Mouse (Mus musculus) neural tube, embryonic 11.5 days (tissue): Measurements from ENCODE around the gene Rps3a1. TPM values are rescaled to one million over a fixed set of nuclear protein-coding genes. Genes with fewer than 3 reads are reported as not detected.
A peak's percentile ranks its signal among the peaks of the same experiment; 100 is the strongest.

ENCODE experiments used
- ATAC-seq: fragments of 200-750 bp; cut with Nextera tagmentation; 2 replicates; pipeline ENCODE4 v1.8.0; 2017; ENCODE audit warnings: moderate number of reproducible peaks, mild to moderate bottlenecking, moderate TSS enrichment, moderate library complexity; ENCODE audit not compliant: insufficient read depth, low FRiP score, low TSS enrichment
- DNase-seq: peaks from one replicate; pipeline ENCODE4 v3.0.0-alpha.2; 2015; ENCODE audit warnings: low spot score
- H3K27ac ChIP-seq: fragments of 300-500 bp; sonication (generic); 2 replicates; pipeline ENCODE4 v1.5.1; 2014; ENCODE audit warnings: low read depth, mild to moderate bottlenecking, low read length
- H3K27me3 ChIP-seq: fragments of 300-500 bp; sonication (generic); 2 replicates; pipeline ENCODE4 v1.6.1; 2014; ENCODE audit warnings: mild to moderate bottlenecking, low read length, mixed read lengths; ENCODE audit not compliant: control insufficient read depth, insufficient read depth
- H3K36me3 ChIP-seq: fragments of 300-500 bp; sonication (generic); 2 replicates; pipeline ENCODE4 v1.6.1; 2014; ENCODE audit warnings: mild to moderate bottlenecking, low read length, moderate library complexity, mixed read lengths; ENCODE audit not compliant: control insufficient read depth, insufficient read depth
- H3K4me1 ChIP-seq: fragments of 300-500 bp; sonication (generic); 2 replicates; pipeline ENCODE4 v1.6.1; 2014; ENCODE audit warnings: low read length, mixed read lengths; ENCODE audit not compliant: control insufficient read depth, insufficient read depth
- H3K4me2 ChIP-seq: fragments of 300-500 bp; sonication (generic); 2 replicates; pipeline ENCODE4 v1.6.1; 2014; ENCODE audit warnings: low read depth, mild to moderate bottlenecking, moderate library complexity
- H3K4me3 ChIP-seq: fragments of 300-500 bp; sonication (generic); 2 replicates; pipeline ENCODE4 v1.5.1; 2014; ENCODE audit warnings: low read depth, low read length
- H3K9ac ChIP-seq: fragments of 300-500 bp; sonication (generic); 2 replicates; pipeline ENCODE4 v1.6.1; 2014; ENCODE audit warnings: mild to moderate bottlenecking, low read length
- H3K9me3 ChIP-seq: fragments of 300-500 bp; sonication (generic); 2 replicates; pipeline ENCODE4 v1.6.1; 2016; ENCODE audit warnings: low read length; ENCODE audit not compliant: control insufficient read depth
- WGBS: fragments of 180-500 bp; shearing (Covaris S2); extraction: QIAGEN DNeasy Blood & Tissue Kit; methylation state at CpG from one replicate; pipeline ENCODE4 v1.1.7; 2014; 5-methylcytosine and 5-hydroxymethylcytosine counted together
- polyA plus RNA-seq: library from polyadenylated mRNA; unstranded; fragments of >200 nt; fragmentation: Nextera tagmentation; extraction: Ambion mirVana; gene quantifications from 2 replicates; pipeline ENCODE4 v1.2.1, GENCODE M21; 2014

Gene Rps3a1
- polyA plus RNA-seq, 1 experiment from 2014 or later, result 965 TPM

- Histone ChIP-seq H3K4me3 (no peak overlapping the region), H3K4me2 (no peak overlapping the region), H3K36me3 (no peaks in the 10 kb centered on the region), H3K27me3 (no peaks in the 10 kb centered on the region), H3K9me3 (no peaks in the 10 kb centered on the region), H3K27ac (no peak overlapping the region), H3K4me1 (no peaks in the 10 kb centered on the region), H3K9ac (no peak overlapping the region)
- WGBS, result 12% methylated on average over 6 of the region's 6 CpGs
- DNase-seq (peak; percentile 60), ATAC-seq (no peak)
Observed at GRCm38 (mm10) chr3:86129757-86130156, 12.7 kb downstream of the Rps3a1 start.

DNA sequence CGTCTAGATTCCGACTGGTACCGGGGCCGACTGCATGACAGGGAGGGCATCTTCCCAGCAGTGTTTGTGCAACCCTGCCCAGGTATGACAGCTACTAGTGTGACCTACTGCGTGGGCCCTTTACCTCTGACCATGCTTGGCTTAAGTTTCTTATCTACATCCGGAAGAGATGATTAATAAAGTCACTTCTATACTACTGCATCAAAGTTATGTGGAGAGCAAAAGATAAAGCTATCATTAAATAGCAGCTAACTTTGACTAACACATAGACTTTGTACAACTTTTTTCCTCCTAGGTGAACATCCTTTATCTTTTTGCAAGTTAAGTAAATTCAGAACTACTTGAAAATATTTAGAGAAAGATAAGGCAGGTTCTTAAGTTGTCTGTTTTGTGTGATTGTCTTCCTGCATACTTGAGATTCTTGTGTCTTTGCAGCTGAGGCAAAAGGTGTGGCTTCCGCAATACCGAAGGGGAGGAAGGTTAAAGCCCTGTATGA lies 19.2 kb downstream of the Rps3a1 start:
- Histone ChIP-seq H3K27ac (no peak overlapping the region), H3K27me3 (no peaks in the 10 kb centered on the region), H3K9ac (no peak overlapping the region), H3K4me1 (no peaks in the 10 kb centered on the region), H3K36me3 (no peaks in the 10 kb centered on the region), H3K9me3 (no peaks in the 10 kb centered on the region), H3K4me3 (no peak overlapping the region), H3K4me2 (no peak overlapping the region)
- ATAC-seq (no peak), DNase-seq (no peak)
- 93% methylated on average over 8 of the region's 8 CpGs for WGBS

GRCm38 (mm10) chr3:86122156-86122555 lies 20.3 kb downstream of the Rps3a1 start:
- H3K9ac ChIP-seq, result no peak overlapping the region
- no peak for ATAC-seq

GRCm38 (mm10) chr3:86119237-86119932 lies 23.1 kb downstream of the Rps3a1 start:
- WGBS, result 61% methylated on average over 16 of the region's 16 CpGs
- ATAC-seq, result no peak
- H3K27ac ChIP-seq, result no peak overlapping the region

More at GRCm38 (mm10) chr3:86122156-86122555, 20.3 kb downstream of the Rps3a1 start:
- Histone ChIP-seq H3K27ac (no peak overlapping the region), H3K4me2 (no peak overlapping the region), H3K4me3 (no peak overlapping the region), H3K9me3 (no peaks in the 10 kb centered on the region), H3K36me3 (no peaks in the 10 kb centered on the region), H3K4me1 (no peaks in the 10 kb centered on the region), H3K27me3 (no peaks in the 10 kb centered on the region)
- no peak for DNase-seq

DNA sequence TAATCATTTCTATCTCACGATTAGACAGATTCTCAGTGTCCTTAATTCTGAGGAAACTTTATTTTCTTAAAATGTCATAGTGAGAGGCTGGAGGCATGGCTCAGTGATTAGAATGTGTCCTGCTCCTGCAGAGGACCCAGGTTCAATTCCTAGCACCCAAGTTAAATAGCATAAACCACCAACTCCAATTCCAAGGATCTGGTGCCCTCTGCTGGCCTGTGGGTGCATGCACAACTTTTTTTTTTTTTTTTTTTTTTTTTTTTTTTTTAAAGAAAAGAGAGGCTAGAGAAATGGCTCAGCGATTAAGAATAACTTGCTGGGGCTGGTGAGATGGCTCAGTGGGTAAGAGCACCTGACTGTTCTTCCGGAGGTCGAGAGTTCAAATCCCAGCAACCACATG lies 25.6 kb downstream of the Rps3a1 start:
- no peak overlapping the region for H3K27ac ChIP-seq
- ATAC-seq, result no peak

More at GRCm38 (mm10) chr3:86119237-86119932, 23.1 kb downstream of the Rps3a1 start:
- DNase-seq, result no peak
- Histone ChIP-seq H3K4me1 (no peaks in the 10 kb centered on the region), H3K4me3 (no peak overlapping the region), H3K9me3 (no peaks in the 10 kb centered on the region), H3K4me2 (no peak overlapping the region), H3K9ac (no peak overlapping the region), H3K27me3 (no peaks in the 10 kb centered on the region), H3K36me3 (no peaks in the 10 kb centered on the region)

GRCm38 (mm10) chr3:86114659-86115338 lies 27.7 kb downstream of the Rps3a1 start:
- no peaks in the 10 kb centered on the region for H3K27me3 ChIP-seq
- no peaks in the 10 kb centered on the region for H3K4me1 ChIP-seq
- ATAC-seq (no peak), DNase-seq (no peak)
- 62% methylated on average over 12 of the region's 12 CpGs for WGBS
- no peak overlapping the region for H3K27ac ChIP-seq
- H3K9ac ChIP-seq, result no peak overlapping the region
- no peaks in the 10 kb centered on the region for H3K9me3 ChIP-seq
- no peak overlapping the region for H3K4me2 ChIP-seq
- no peaks in the 10 kb centered on the region for H3K36me3 ChIP-seq
- H3K4me3 ChIP-seq, result no peak overlapping the region

More for the DNA sequence above, 25.6 kb downstream of the Rps3a1 start:
- Histone ChIP-seq H3K27me3 (no peaks in the 10 kb centered on the region), H3K9ac (no peak overlapping the region), H3K4me3 (no peak overlapping the region), H3K4me2 (no peak overlapping the region), H3K36me3 (no peaks in the 10 kb centered on the region), H3K9me3 (no peaks in the 10 kb centered on the region), H3K4me1 (no peaks in the 10 kb centered on the region)
- DNase-seq, result no peak
- 87% methylated on average over 4 of the region's 4 CpGs for WGBS

DNA sequence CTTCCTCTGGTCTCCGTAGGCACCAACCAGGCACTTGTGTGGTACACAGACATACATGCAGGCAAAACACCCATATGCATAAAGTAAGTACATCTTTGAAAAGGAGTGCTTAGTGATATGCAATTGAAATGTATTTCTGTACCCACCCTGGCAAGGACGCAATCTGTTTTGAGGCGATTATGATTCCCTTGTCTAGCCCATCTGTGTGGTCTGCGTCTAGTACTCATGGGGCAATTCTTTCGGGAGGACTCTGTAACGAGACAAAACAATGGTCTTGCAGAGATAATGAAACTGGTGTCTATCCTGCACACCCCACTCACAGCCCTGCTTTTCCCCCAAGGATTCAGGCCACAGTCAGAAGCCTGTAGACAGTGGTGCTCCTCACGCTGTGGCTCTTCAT lies 29.7 kb downstream of the Rps3a1 start:
- H3K4me1 ChIP-seq, result no peaks in the 10 kb centered on the region
- H3K36me3 ChIP-seq, result no peaks in the 10 kb centered on the region
- WGBS, result 84% methylated on average over 7 of the region's 7 CpGs
- no peaks in the 10 kb centered on the region for H3K9me3 ChIP-seq
- H3K27me3 ChIP-seq, result no peaks in the 10 kb centered on the region
- H3K27ac ChIP-seq, result no peak overlapping the region
- DNase-seq, result no peak
- H3K4me3 ChIP-seq, result no peak overlapping the region
- no peak overlapping the region for H3K4me2 ChIP-seq
- no peak for ATAC-seq
- no peak overlapping the region for H3K9ac ChIP-seq

GRCm38 (mm10) chr3:86110077-86110476 lies 32.4 kb downstream of the Rps3a1 start:
- Histone ChIP-seq H3K4me1 (no peaks in the 10 kb centered on the region), H3K36me3 (no peaks in the 10 kb centered on the region), H3K4me2 (no peak overlapping the region), H3K9me3 (no peaks in the 10 kb centered on the region), H3K27ac (no peak overlapping the region), H3K27me3 (no peaks in the 10 kb centered on the region), H3K9ac (no peak overlapping the region), H3K4me3 (no peak overlapping the region)
- DNase-seq (peak; percentile 65), ATAC-seq (no peak)
- WGBS, result 18% methylated on average over 10 of the region's 10 CpGs

- Histone ChIP-seq H3K9ac (no peak overlapping the region), H3K9me3 (no peaks in the 10 kb centered on the region), H3K4me1 (no peaks in the 10 kb centered on the region), H3K27me3 (no peaks in the 10 kb centered on the region), H3K27ac (no peak overlapping the region), H3K36me3 (no peaks in the 10 kb centered on the region), H3K4me2 (no peak overlapping the region), H3K4me3 (no peak overlapping the region)
- DNase-seq (no peak), ATAC-seq (no peak)
- 92% methylated on average over 7 of the region's 7 CpGs for WGBS
Observed at GRCm38 (mm10) chr3:86109099-86109498, 33.4 kb downstream of the Rps3a1 start.
